Comparison of ENCODE assay signal across 7 mouse cellular contexts in genomic region chr12:105786113-105786512, GRCm38 (mm10). TPM values are rescaled to one million over a fixed set of nuclear protein-coding genes. Genes with fewer than 3 reads are reported as not detected.
A peak's percentile ranks its signal among the peaks of the same experiment; 100 is the strongest.
DNase-seq lines count a peak whose midpoint lies in the region; ATAC-seq and TF ChIP-seq lines count a peak whose summit lies in the region.

No protein-coding gene starts in this region.

- DNase-seq in lung, embryonic 14.5 days: no peak
- DNase-seq in lung, postnatal 14 days: no peak
- DNase-seq in forebrain, embryonic 10.5 days (ENCODE audit: extremely low spot score, low spot score): no peak
- no peak for DNase-seq in B cell, adult 2 months
- no peak for DNase-seq in gastrocnemius, postnatal 10 days

- no peak for TF ChIP-seq CTCF in lung, embryonic 14.5 days (IDR thresholded peaks at IDR 0.05; ENCODE audit: low read depth)

- peaks cover 8% of the 10 kb centered on the region for H3K36me3 ChIP-seq in lung, embryonic 14.5 days (ENCODE audit: insufficient read depth)
- peaks cover 49% of the 10 kb centered on the region for H3K36me3 ChIP-seq in forebrain, embryonic 10.5 days (replicated peaks)
- peaks cover 3% of the 10 kb centered on the region; the same call in 1 of the 2 replicates for H3K36me3 ChIP-seq in limb, embryonic 13.5 days
- H3K36me3 ChIP-seq in stomach, embryonic 14.5 days (ENCODE audit: control insufficient read depth, insufficient read depth, low read length): no peaks in the 10 kb centered on the region

- no peak for ATAC-seq in lung, embryonic 14.5 days (ENCODE audit: insufficient read depth)
- ATAC-seq in limb, embryonic 13.5 days (ENCODE audit: low FRiP score, low read depth): no peak
- ATAC-seq in stomach, embryonic 14.5 days (ENCODE audit: insufficient number of reproducible peaks, insufficient read depth, low FRiP score, low read depth): no peak

- H3K9me3 ChIP-seq in lung, embryonic 14.5 days (ENCODE audit: low read depth, low read length): no peaks in the 10 kb centered on the region
- peaks cover 5% of the 10 kb centered on the region; the same call in 1 of the 2 replicates for H3K9me3 ChIP-seq in forebrain, embryonic 10.5 days
- H3K9me3 ChIP-seq in limb, embryonic 13.5 days: no peaks in the 10 kb centered on the region
- H3K9me3 ChIP-seq in stomach, embryonic 14.5 days (ENCODE audit: control insufficient read depth, low read depth, low read length): no peaks in the 10 kb centered on the region

- H3K4me3 ChIP-seq in lung, embryonic 14.5 days (ENCODE audit: low read depth, low read length): peak overlapping the region; percentile 92
- H3K4me3 ChIP-seq in forebrain, embryonic 10.5 days: peak overlapping the region; percentile 89
- peak overlapping the region; percentile 91 for H3K4me3 ChIP-seq in limb, embryonic 13.5 days
- peak overlapping the region; percentile 87 for H3K4me3 ChIP-seq in stomach, embryonic 14.5 days (ENCODE audit: low read depth, low read length)

- peak overlapping the region; percentile 84 for H3K4me2 ChIP-seq in lung, embryonic 14.5 days
- H3K4me2 ChIP-seq in limb, embryonic 13.5 days (replicated peaks): peak overlapping the region; percentile 83
- H3K4me2 ChIP-seq in stomach, embryonic 14.5 days (replicated peaks; ENCODE audit: low read depth, low read length): peak overlapping the region; percentile 49

- no peaks in the 10 kb centered on the region; the same call in 1 of the 2 replicates for H3K4me1 ChIP-seq in lung, embryonic 14.5 days (ENCODE audit: insufficient read depth)
- H3K4me1 ChIP-seq in forebrain, embryonic 10.5 days: peaks cover 25% of the 10 kb centered on the region
- H3K4me1 ChIP-seq in limb, embryonic 13.5 days: peaks cover 15% of the 10 kb centered on the region
- H3K4me1 ChIP-seq in stomach, embryonic 14.5 days (ENCODE audit: control insufficient read depth, insufficient read depth, low read length): peaks cover 11% of the 10 kb centered on the region; the same call in 1 of the 2 replicates

- WGBS in lung, embryonic 14.5 days: 81% methylated on average over 1 of the region's 1 CpGs
- WGBS in forebrain, embryonic 10.5 days: 86% methylated on average over 1 of the region's 1 CpGs
- WGBS in limb, embryonic 13.5 days: 81% methylated on average over 1 of the region's 1 CpGs
- WGBS in stomach, embryonic 14.5 days: 72% methylated on average over 1 of the region's 1 CpGs

- H3K27ac ChIP-seq in lung, embryonic 14.5 days (ENCODE audit: low read depth): no peak overlapping the region
- H3K27ac ChIP-seq in forebrain, embryonic 10.5 days: no peak overlapping the region
- no peak overlapping the region for H3K27ac ChIP-seq in limb, embryonic 13.5 days
- no peak overlapping the region for H3K27ac ChIP-seq in stomach, embryonic 14.5 days (ENCODE audit: low read length)

- peak overlapping the region; percentile 93 for H3K9ac ChIP-seq in lung, embryonic 14.5 days
- peak overlapping the region; percentile 95 for H3K9ac ChIP-seq in limb, embryonic 13.5 days
- peak overlapping the region; percentile 92; the same call in 1 of the 2 replicates for H3K9ac ChIP-seq in stomach, embryonic 14.5 days (replicated peaks; ENCODE audit: low read depth, low read length)

- H3K27me3 ChIP-seq in lung, embryonic 14.5 days (ENCODE audit: insufficient read depth, low read length): no peaks in the 10 kb centered on the region
- H3K27me3 ChIP-seq in forebrain, embryonic 10.5 days (ENCODE audit: poor library complexity, severe bottlenecking): no peaks in the 10 kb centered on the region
- no peaks in the 10 kb centered on the region for H3K27me3 ChIP-seq in limb, embryonic 13.5 days
- H3K27me3 ChIP-seq in stomach, embryonic 14.5 days (ENCODE audit: control insufficient read depth, insufficient read depth, low read length): no peaks in the 10 kb centered on the region

RNA-seq across cellular contexts. Expression of gene Papola, which starts 1.6 kb away (rescaled TPM):
- 181 and 185 TPM in 2 replicates for polyA plus RNA-seq in lung, embryonic 14.5 days (2014; fragmentation: Nextera tagmentation; extraction: Ambion mirVana)
- 290 and 300 TPM in 2 replicates for polyA plus RNA-seq in forebrain, embryonic 10.5 days (2016; fragmentation: Nextera tagmentation; extraction: Ambion mirVana)
- polyA plus RNA-seq in limb, embryonic 13.5 days (2015; fragmentation: Nextera tagmentation; extraction: Ambion mirVana): 220 and 242 TPM in 2 replicates
- 171 and 173 TPM in 2 replicates for polyA plus RNA-seq in stomach, embryonic 14.5 days (2014; fragmentation: Nextera tagmentation; extraction: Ambion mirVana)
- total RNA-seq in gastrocnemius, postnatal 10 days (2021): 10 to 100 TPM; 87.5 to 97.4 TPM
